Mouse (Mus musculus): ENCODE results near the gene Lcn9. TPM values are rescaled to one million over a fixed set of nuclear protein-coding genes. Genes with fewer than 3 reads are reported as not detected.

Lcn9 gene
- polyA plus RNA-seq (2015; fragmentation: Nextera tagmentation; extraction: Ambion mirVana), result not detected in 2 replicates

- H3K27ac ChIP-seq, result no peak within 1 kb of the TSS
- H3K9ac ChIP-seq, result no peak within 1 kb of the TSS
- no peaks in the 10 kb centered on the region for H3K4me1 ChIP-seq
- no peak within 1 kb of the TSS for H3K4me3 ChIP-seq
- H3K9me3 ChIP-seq, result no peaks in the 10 kb centered on the region
- ATAC-seq (replicated peaks), result no peak
- 86% methylated on average over 1 of the region's 1 CpGs for whole genome bisulfite sequencing
- H3K27me3 ChIP-seq (replicated peaks), result no peaks in the 10 kb centered on the region
- H3K4me2 ChIP-seq, result no peak within 1 kb of the TSS
- no peaks in the 10 kb centered on the region for H3K36me3 ChIP-seq (replicated peaks)
Observed at GRCm38 (mm10) chr2:25822806-25823205, at the start of gene Lcn9. Gene Lcn9 (plus strand): TSS chr2:25823153.

- Histone ChIP-seq H3K4me3 (no peak overlapping the region), H3K9me3 (no peaks in the 10 kb centered on the region), H3K4me1 (no peaks in the 10 kb centered on the region), H3K4me2 (no peak overlapping the region), H3K36me3 (replicated peaks) (no peaks in the 10 kb centered on the region), H3K27me3 (replicated peaks) (no peaks in the 10 kb centered on the region), H3K27ac (no peak overlapping the region), H3K9ac (no peak overlapping the region)
- no peak for ATAC-seq (replicated peaks)
- 86% methylated on average over 2 of the region's 2 CpGs for WGBS
Observed at GRCm38 (mm10) chr2:25773507-25773906, 49.4 kb upstream of the Lcn9 start.

- ATAC-seq (replicated peaks), result no peak
- no peak overlapping the region for H3K27ac ChIP-seq
- H3K4me1 ChIP-seq, result no peaks in the 10 kb centered on the region
- H3K36me3 ChIP-seq (replicated peaks), result no peaks in the 10 kb centered on the region
- no peak overlapping the region for H3K4me3 ChIP-seq
- 85% methylated on average over 2 of the region's 2 CpGs for WGBS
- H3K4me2 ChIP-seq, result no peak overlapping the region
- H3K27me3 ChIP-seq (replicated peaks), result no peaks in the 10 kb centered on the region
- H3K9me3 ChIP-seq, result no peaks in the 10 kb centered on the region
- H3K9ac ChIP-seq, result no peak overlapping the region
Observed at GRCm38 (mm10) chr2:25774640-25775039, 48.3 kb upstream of the Lcn9 start.

GRCm38 (mm10) chr2:25775991-25776390 is 47.0 kb upstream of the Lcn9 start:
- Histone ChIP-seq H3K4me1 (no peaks in the 10 kb centered on the region), H3K9ac (no peak overlapping the region), H3K4me3 (no peak overlapping the region), H3K9me3 (no peaks in the 10 kb centered on the region), H3K27me3 (replicated peaks) (no peaks in the 10 kb centered on the region), H3K27ac (no peak overlapping the region), H3K4me2 (no peak overlapping the region), H3K36me3 (replicated peaks) (no peaks in the 10 kb centered on the region)
- ATAC-seq (replicated peaks), result no peak
- WGBS, result 45% methylated on average over 3 of the region's 3 CpGs

GRCm38 (mm10) chr2:25776717-25777116 is 46.2 kb upstream of the Lcn9 start, which contains the start of gene Lcn11:
Gene Lcn11 (plus strand): TSS chr2:25777017.
- no peak within 1 kb of the TSS for H3K4me3 ChIP-seq
- no peak for ATAC-seq (replicated peaks)
- no peaks in the 10 kb centered on the region for H3K9me3 ChIP-seq
- H3K36me3 ChIP-seq (replicated peaks), result no peaks in the 10 kb centered on the region
- WGBS, result 91% methylated on average over 1 of the region's 1 CpGs
- no peak within 1 kb of the TSS for H3K9ac ChIP-seq
- no peak within 1 kb of the TSS for H3K4me2 ChIP-seq
- H3K27ac ChIP-seq, result no peak within 1 kb of the TSS
- H3K27me3 ChIP-seq (replicated peaks), result no peaks in the 10 kb centered on the region
- no peaks in the 10 kb centered on the region for H3K4me1 ChIP-seq

- 90% methylated on average over 9 of the region's 9 CpGs for WGBS
- no peaks in the 10 kb centered on the region for H3K9me3 ChIP-seq
- no peaks in the 10 kb centered on the region for H3K4me1 ChIP-seq
- H3K9ac ChIP-seq, result no peak overlapping the region
- no peaks in the 10 kb centered on the region for H3K27me3 ChIP-seq (replicated peaks)
- no peak overlapping the region for H3K4me3 ChIP-seq
- H3K4me2 ChIP-seq, result no peak overlapping the region
- no peak overlapping the region for H3K27ac ChIP-seq
- ATAC-seq (replicated peaks), result no peak
- H3K36me3 ChIP-seq (replicated peaks), result no peaks in the 10 kb centered on the region
Observed at GRCm38 (mm10) chr2:25779076-25779475, 43.9 kb upstream of the Lcn9 start.

GRCm38 (mm10) chr2:25780921-25781320 is 42.0 kb upstream of the Lcn9 start:
- Histone ChIP-seq H3K9ac (no peak overlapping the region), H3K9me3 (no peaks in the 10 kb centered on the region), H3K4me2 (no peak overlapping the region), H3K27ac (no peak overlapping the region), H3K4me1 (no peaks in the 10 kb centered on the region), H3K4me3 (no peak overlapping the region), H3K27me3 (replicated peaks) (no peaks in the 10 kb centered on the region), H3K36me3 (replicated peaks) (no peaks in the 10 kb centered on the region)
- no peak for ATAC-seq (replicated peaks)
- 66% methylated on average over 4 of the region's 4 CpGs for WGBS

GRCm38 (mm10) chr2:25781957-25782356 is 41.0 kb upstream of the Lcn9 start, which contains the start of gene Gm13539:
Gene Gm13539 (plus strand): TSS chr2:25782257.
- Histone ChIP-seq H3K9ac (no peak within 1 kb of the TSS), H3K36me3 (replicated peaks) (no peaks in the 10 kb centered on the region), H3K4me2 (no peak within 1 kb of the TSS), H3K9me3 (no peaks in the 10 kb centered on the region), H3K27me3 (replicated peaks) (no peaks in the 10 kb centered on the region), H3K27ac (no peak within 1 kb of the TSS), H3K4me3 (no peak within 1 kb of the TSS), H3K4me1 (no peaks in the 10 kb centered on the region)
- no peak for ATAC-seq (replicated peaks)
- 88% methylated on average over 3 of the region's 3 CpGs for WGBS

GRCm38 (mm10) chr2:25785573-25786322 is 37.2 kb upstream of the Lcn9 start:
- no peaks in the 10 kb centered on the region for H3K4me1 ChIP-seq
- H3K9me3 ChIP-seq, result no peaks in the 10 kb centered on the region
- no peak overlapping the region for H3K4me3 ChIP-seq
- H3K9ac ChIP-seq, result no peak overlapping the region
- no peaks in the 10 kb centered on the region for H3K27me3 ChIP-seq (replicated peaks)
- 70% methylated on average over 5 of the region's 5 CpGs for WGBS
- no peak for ATAC-seq (replicated peaks)
- H3K36me3 ChIP-seq (replicated peaks), result no peaks in the 10 kb centered on the region
- no peak overlapping the region for H3K4me2 ChIP-seq
- no peak overlapping the region for H3K27ac ChIP-seq

- Histone ChIP-seq H3K9ac (no peak overlapping the region), H3K4me3 (no peak overlapping the region), H3K36me3 (replicated peaks) (no peaks in the 10 kb centered on the region), H3K4me2 (no peak overlapping the region), H3K4me1 (no peaks in the 10 kb centered on the region), H3K27me3 (replicated peaks) (no peaks in the 10 kb centered on the region), H3K27ac (no peak overlapping the region), H3K9me3 (no peaks in the 10 kb centered on the region)
- no peak for ATAC-seq (replicated peaks)
- 93% methylated on average over 3 of the region's 3 CpGs for WGBS
Observed at GRCm38 (mm10) chr2:25789092-25789491, 33.9 kb upstream of the Lcn9 start.

GRCm38 (mm10) chr2:25797635-25798034 is 25.3 kb upstream of the Lcn9 start:
- WGBS, result 35% methylated on average over 2 of the region's 2 CpGs

GRCm38 (mm10) chr2:25798065-25798464 is 24.9 kb upstream of the Lcn9 start:
- H3K27ac ChIP-seq, result no peak overlapping the region
- ATAC-seq (replicated peaks), result no peak
- H3K4me1 ChIP-seq, result no peaks in the 10 kb centered on the region
- H3K4me2 ChIP-seq, result no peak overlapping the region
- H3K4me3 ChIP-seq, result no peak overlapping the region
- no peaks in the 10 kb centered on the region for H3K9me3 ChIP-seq
- H3K9ac ChIP-seq, result no peak overlapping the region
- no peaks in the 10 kb centered on the region for H3K27me3 ChIP-seq (replicated peaks)
- no peaks in the 10 kb centered on the region for H3K36me3 ChIP-seq (replicated peaks)
- WGBS, result 25% methylated on average over 5 of the region's 5 CpGs

More at GRCm38 (mm10) chr2:25797635-25798034, 25.3 kb upstream of the Lcn9 start:
- Histone ChIP-seq H3K27ac (no peak overlapping the region), H3K9me3 (no peaks in the 10 kb centered on the region), H3K9ac (no peak overlapping the region), H3K36me3 (replicated peaks) (no peaks in the 10 kb centered on the region), H3K27me3 (replicated peaks) (no peaks in the 10 kb centered on the region), H3K4me2 (no peak overlapping the region), H3K4me3 (no peak overlapping the region), H3K4me1 (no peaks in the 10 kb centered on the region)
- ATAC-seq (replicated peaks), result no peak

- no peaks in the 10 kb centered on the region for H3K27me3 ChIP-seq (replicated peaks)
- H3K4me3 ChIP-seq, result no peak overlapping the region
- no peak overlapping the region for H3K27ac ChIP-seq
- H3K4me1 ChIP-seq, result no peaks in the 10 kb centered on the region
- no peak overlapping the region for H3K4me2 ChIP-seq
- no peaks in the 10 kb centered on the region for H3K36me3 ChIP-seq (replicated peaks)
- no peaks in the 10 kb centered on the region for H3K9me3 ChIP-seq
- ATAC-seq (replicated peaks), result no peak
- H3K9ac ChIP-seq, result no peak overlapping the region
- 84% methylated on average over 2 of the region's 2 CpGs for WGBS
Observed at GRCm38 (mm10) chr2:25811711-25812110, 11.2 kb upstream of the Lcn9 start.

Data from midbrain, embryonic 15.5 days (tissue).